Mouse (Mus musculus): ENCODE measurements around the gene Zc3h7a.

Zc3h7a gene

DNA sequence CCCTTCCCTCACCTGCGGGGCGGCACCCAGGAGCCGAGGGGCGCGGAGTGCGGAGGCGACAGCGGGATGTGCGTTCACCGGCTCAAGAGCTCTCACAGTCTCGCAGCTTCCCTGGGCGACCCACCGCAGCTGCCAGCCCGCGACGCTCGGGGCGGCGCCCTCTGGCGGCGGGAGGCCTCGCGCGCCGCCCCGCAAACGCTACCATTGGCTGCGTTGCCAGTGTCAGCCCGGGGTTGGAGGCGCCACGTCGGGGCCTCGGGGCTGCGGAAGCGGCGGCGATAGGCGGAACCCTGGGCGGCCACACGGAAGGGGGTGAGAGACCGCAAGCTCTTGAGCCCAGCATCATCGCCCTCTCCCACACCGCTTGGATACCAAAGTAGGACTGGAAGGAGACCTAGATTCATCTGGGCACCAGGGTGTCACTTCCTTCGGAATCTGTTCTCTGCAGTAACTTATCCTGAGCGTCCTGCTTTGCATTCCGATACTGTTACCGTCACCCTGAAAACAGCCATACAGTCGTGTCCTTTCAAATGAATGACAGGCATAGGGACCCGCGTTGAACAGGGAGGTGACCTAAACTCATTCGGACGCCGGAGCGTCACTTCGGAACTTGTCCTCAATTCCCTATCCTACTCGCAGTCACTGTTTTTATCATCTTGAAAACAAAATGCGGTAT is at the start of gene Zc3h7a:
Gene Zc3h7a, minus strand, starts transcription at position 186 of the 676 bp plus-strand sequence.
- DNase-seq: peak; percentile 93

GRCm38 (mm10) chr16:11217801-11218200 is 41.6 kb upstream of the Zc3h7a start:
- no peak for DNase-seq

GRCm38 (mm10) chr16:11203600-11204390 is 27.6 kb upstream of the Zc3h7a start:
- peak; percentile 7 for DNase-seq

DNA sequence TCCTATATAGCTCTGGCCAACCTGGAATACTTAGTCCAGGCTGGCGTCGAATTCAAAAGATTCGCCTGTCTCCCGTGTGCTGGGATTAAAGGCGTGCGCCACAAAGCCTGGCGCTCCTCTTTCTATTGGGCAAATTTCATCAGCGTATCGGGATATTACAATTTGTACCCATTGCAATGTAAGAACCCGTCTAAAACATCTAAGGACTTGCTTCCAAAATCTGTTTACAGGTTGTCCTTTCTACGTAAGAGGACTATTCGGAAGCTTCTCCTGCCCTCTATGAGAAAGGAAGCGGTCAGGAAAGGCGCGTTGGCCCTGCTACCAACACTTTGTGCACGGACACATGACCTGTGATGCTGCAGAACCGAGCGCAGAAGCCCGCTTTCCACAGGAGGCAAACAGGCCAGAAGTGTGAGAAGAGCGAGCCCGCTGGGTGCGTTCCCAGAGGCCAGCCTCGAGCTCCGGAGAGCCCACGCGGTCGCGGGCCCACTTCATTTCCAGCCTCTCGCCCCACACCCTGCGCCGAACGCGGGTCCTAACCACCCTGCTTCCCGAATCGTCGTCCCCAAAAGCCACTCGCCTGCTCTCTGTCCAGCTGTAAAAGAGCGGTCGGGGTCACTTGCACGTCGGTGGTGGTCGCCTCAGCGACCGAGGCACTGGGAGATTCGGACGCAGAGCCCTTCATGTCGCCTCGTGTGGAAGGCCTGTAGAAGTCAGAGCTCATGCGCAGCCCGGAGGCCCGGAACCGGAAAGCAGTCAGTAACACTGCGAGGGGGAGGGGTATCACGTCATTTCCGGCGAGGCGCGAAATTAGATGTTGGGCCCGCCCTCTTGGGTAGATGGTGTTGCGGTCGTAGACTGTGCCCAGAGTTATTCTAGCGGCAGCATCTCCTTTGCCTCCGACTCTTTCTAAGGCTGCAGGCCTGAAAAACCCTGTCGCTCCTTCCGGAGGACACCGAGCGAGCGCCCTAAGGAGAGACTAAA is 26.7 kb upstream of the Zc3h7a start, which contains the start of gene Rsl1d1:
Gene Rsl1d1, minus strand, starts transcription at position 761 of the 984 bp plus-strand sequence.
- peak; percentile 93 for DNase-seq

- no peak for DNase-seq
Observed at GRCm38 (mm10) chr16:11201740-11202394, 25.7 kb upstream of the Zc3h7a start.

DNA sequence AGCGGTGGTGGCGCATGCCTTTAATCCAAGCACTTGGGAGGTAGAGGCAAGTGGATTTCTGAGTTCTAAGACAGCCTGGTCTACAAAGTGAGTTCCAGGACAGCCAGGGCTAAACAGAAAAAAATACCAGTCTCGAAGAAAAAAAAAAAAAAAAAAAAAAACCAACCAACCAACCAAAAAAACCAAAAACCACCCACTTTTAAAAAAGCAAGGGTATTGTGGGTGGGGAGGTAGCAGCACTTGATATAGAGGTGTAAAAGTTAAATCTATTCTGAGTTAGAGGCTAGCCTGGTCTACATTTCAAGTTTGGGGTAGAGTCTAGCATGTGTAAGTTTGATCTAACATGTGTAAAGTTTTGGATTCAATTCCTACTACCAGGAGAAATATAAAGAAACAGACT is 24.1 kb upstream of the Zc3h7a start:
- no peak for DNase-seq

- DNase-seq: no peak
Observed at GRCm38 (mm10) chr16:11198467-11198866, 22.3 kb upstream of the Zc3h7a start.

- DNase-seq: no peak
Observed at GRCm38 (mm10) chr16:11197052-11197451, 20.9 kb upstream of the Zc3h7a start.

- DNase-seq: no peak
Observed at GRCm38 (mm10) chr16:11193231-11193630, 17.0 kb upstream of the Zc3h7a start.

DNA sequence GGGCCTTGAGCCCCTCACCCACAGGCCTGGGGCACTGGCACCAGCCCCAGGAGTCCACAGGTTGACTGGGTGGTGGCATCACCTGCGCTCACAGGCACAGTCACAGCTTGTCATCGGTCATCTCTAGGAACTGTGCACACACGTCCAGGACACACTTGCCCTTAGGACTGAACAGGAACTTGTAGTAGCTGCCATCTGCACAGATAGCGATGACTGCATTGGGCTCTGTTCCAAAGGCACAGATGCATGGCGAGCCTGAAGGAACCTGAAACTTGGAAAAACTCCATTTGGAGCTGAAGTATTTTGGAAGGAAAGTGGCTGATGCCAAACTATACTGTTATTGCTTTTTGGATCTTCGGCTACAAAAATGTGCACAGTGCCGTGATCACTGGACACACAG is 14.0 kb upstream of the Zc3h7a start:
- no peak for DNase-seq

GRCm38 (mm10) chr16:11177404-11177803 is 1.2 kb upstream of the Zc3h7a start:
- no peak for DNase-seq

GRCm38 (mm10) chr16:11176884-11177244 is 671 bp upstream of the Zc3h7a start:
- no peak for DNase-seq

DNA sequence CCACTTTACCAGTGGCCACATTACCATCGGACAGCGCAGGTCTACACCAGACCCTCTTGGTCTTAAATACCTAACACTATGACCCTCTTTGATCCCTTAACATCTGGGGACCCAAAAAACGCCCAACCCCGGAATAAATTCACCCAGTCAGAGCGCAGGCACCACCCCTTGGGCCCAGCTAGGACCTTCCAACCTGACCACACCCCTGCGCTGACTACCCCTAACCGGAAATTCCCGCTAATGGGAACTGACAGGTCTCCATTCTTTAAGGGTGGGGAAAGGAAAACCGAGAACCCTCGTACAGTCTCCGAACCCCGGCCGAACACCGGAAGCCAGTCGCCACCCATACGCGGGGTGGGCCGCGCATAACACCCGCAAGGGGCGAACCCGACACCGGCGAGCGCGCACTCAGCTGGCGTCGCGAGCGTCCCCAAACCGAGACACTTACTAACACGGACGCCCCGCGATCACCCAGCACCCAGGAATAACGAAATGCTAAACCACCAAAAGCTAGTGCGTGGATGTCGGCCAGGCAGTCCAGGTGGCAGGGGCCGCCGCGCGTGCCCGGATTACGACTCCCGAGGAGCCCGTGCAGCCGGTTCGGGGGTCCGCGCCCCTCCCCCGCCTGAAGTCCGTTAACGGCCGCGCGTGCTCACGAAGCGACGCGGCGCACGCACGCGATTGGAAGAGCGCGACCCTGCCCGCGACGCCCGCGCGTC is 545 bp downstream of the Zc3h7a start:
- DNase-seq: no peak

GRCm38 (mm10) chr16:11175100-11175488 is 1.1 kb downstream of the Zc3h7a start:
- no peak for DNase-seq

DNA sequence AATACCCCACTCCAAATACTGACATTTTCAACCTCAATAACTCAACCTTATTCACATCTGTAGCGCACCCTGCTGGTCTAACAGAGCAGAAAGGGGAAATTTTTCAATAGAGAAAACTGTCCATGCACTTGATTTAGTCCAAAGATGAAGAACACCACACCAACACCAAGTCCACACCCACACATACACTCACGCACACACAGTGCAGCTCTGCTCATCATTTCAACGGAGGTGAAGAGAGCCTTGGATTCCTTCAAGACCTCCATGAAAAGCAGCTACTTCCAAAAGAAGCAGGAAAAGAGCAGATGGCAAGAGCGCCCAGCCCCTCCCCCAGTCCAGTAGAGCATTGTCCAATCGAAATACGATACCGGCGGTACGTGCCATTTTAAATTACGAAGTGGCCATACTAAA is 1.5 kb downstream of the Zc3h7a start:
- DNase-seq: peak; percentile 63

DNA sequence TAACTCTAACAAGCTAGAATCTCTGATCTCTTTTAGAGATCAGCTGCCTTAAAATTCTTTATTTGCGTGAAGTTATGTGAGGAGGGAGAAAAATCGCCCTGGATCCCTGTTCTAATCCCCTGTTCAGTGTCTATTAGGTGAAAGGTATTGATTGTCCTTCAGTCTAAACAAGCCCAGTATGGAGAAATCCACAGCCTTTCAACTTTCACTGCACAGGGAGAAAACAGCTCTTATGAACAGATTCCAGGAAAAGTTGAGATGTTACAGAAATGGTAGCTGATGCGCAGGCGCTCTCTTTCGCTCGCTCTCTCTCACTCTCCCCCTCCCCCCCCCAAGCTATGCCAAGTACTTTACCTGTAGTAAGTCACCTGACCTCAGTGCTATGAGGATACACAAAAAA is 4.5 kb downstream of the Zc3h7a start:
- no peak for DNase-seq

DNA sequence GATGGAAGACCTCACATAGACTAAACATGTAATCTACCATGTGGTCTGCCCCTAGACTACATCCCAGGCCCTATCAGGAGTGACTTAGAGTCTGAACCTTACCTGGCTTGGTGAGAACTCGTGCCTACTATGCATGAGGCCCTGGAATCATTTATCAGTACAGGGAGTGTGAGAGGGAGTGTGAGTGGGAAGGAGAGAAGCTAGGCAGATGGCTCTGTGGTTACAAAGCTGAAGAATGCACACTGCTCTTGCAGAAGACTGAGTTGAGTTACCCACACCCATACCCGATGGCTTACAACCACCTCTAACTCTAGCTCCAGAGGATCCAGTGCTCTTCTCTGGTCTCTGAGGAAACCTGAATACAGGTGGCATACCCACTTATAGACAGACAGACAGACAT is 9.8 kb downstream of the Zc3h7a start:
- no peak for DNase-seq

DNA sequence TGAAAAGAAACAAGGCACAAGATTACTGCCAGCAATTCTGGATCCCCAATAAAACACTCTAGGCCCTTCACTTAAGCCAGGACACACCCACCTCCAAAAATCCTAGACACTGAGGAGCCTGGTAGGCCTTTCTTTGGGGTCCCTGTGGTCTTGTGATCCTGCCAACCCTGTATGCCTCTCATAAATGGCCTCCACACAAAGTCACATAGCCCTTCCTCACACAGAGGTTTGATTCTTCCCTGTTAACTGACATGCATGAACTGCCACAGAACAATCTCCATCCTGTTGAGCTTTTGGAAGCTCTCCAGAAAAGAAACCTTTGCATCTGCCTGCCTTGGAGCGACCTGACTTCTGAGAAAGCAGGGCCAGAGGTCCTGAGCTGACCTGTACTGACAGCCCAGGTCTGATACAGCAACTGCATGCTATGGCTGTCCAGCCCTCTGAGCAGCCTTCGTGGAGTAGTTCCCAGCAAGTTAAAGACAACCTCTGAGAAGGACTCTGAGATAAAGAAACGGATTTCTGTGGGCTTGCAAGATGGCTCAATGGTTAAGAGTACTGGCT is 11.4 kb downstream of the Zc3h7a start:
- DNase-seq: no peak

DNA sequence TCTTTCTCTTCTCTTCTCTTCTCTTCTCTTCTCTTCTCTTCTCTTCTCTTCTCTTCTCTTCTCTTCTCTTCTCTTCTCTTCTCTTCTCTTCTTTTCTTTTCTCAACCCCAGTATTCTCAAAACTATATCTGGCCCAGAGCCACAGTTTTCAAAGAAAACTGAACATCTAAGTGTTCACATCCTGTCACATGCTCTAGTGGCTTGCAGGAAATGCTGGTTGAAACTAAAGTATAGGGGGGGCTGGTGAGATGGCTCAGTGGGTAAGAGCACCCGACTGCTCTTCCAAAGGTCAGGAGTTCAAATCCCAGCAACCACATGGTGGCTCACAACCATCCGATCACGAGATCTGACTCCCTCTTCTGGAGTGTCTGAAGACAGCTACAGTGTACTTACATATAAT is 18.5 kb downstream of the Zc3h7a start:
- peak; percentile 78 for DNase-seq

DNA sequence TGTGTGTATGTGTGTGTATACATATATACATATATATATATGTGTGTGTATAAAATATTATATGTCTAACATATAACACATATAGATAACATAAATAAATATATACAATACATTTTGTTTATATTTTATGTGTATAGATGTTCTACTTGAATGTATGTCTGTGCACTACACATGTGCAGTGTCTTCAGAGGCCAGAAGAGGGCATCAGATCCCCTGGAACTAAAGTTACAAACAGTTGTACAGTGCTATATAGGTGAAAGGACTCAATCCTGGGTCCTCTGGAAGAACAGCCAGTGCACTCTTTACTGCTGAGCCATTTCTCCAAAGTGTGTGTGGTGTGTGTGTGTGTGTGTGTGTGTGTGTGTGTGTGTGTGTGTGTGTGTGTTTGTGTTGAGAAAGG is 21.7 kb downstream of the Zc3h7a start:
- DNase-seq: peak; percentile 21

DNA sequence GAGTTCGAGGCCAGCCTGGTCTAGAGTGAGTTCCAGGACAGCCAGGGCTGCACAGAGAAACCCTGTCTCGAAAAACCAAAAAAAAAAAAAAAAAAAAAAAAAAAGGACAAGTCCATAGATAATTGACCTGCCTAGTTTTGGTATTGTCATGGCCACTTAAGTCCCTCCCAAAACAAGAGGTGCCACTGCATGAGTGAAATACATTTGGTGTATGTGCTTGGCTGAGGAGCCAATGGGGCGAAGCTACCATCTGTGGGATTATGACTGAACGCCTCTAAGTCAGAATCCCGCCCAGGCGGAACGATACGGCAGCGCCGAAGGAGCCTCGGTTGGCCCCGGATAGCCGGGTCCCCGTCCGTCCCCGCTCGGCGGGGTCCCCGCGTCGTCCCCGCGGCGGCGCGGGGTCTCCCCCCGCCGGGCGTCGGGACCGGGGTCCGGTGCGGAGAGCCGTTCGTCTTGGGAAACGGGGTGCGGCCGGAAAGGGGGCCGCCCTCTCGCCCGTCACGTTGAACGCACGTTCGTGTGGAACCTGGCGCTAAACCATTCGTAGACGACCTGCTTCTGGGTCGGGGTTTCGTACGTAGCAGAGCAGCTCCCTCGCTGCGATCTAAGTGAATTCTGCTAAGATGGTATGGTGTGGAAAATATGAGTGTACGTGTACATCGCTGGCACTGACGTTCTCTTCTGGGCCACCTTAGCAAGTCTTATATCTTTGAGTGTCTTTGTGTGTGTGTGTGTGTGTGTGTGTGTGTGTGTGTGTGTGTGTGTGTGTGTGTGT is 32.3 kb downstream of the Zc3h7a start:
- DNase-seq: peak; percentile 99
